Mouse (Mus musculus) midbrain, embryonic 10.5 days (tissue): ENCODE measurements around the gene Prkag1. TPM values are rescaled to one million over a fixed set of nuclear protein-coding genes. Genes with fewer than 3 reads are reported as not detected.

ENCODE experiments used
- DNase-seq: peaks from one replicate; pipeline ENCODE4 v3.0.0-alpha.2; 2017; ENCODE audit warnings: low spot score
- H3K27ac ChIP-seq: fragments of 300-500 bp; sonication (generic); replicated peaks from 2 replicates; pipeline ENCODE4 v1.5.1; 2016; ENCODE audit warnings: mild to moderate bottlenecking
- H3K27me3 ChIP-seq: fragments of 300-500 bp; sonication (generic); 2 replicates; pipeline ENCODE4 v1.6.1; 2016; ENCODE audit warnings: low read depth, mild to moderate bottlenecking; ENCODE audit not compliant: poor library complexity, severe bottlenecking
- H3K36me3 ChIP-seq: fragments of 300-500 bp; sonication (generic); 2 replicates; pipeline ENCODE4 v1.6.1; 2016; ENCODE audit warnings: mild to moderate bottlenecking, moderate library complexity
- H3K4me1 ChIP-seq: fragments of 300-500 bp; sonication (generic); 2 replicates; pipeline ENCODE4 v1.6.1; 2016
- H3K4me3 ChIP-seq: fragments of 300-500 bp; sonication (generic); 2 replicates; pipeline ENCODE4 v1.5.1; 2016; ENCODE audit warnings: mild to moderate bottlenecking, moderate library complexity
- H3K9me3 ChIP-seq: fragments of 300-500 bp; sonication (generic); replicated peaks from 2 replicates; pipeline ENCODE4 v1.6.1; 2016; ENCODE audit warnings: mild to moderate bottlenecking
- WGBS: fragments of 180-500 bp; shearing (Covaris S2); methylation state at CpG from one replicate; pipeline ENCODE4 v1.1.7; 2016; 5-methylcytosine and 5-hydroxymethylcytosine counted together
- polyA plus RNA-seq: library from polyadenylated mRNA; unstranded; fragments of >200 nt; fragmentation: Nextera tagmentation; extraction: Ambion mirVana; gene quantifications from 2 replicates; pipeline ENCODE4 v1.2.1, GENCODE M21; 2016

Gene Prkag1
- polyA plus RNA-seq, 1 experiment from 2014 or later: 94.9 TPM

GRCm38 (mm10) chr15:98806809-98807770 lies 24.2 kb downstream of the Prkag1 start:
- H3K27me3 ChIP-seq: peaks cover 90% of the 10 kb centered on the region
- H3K4me3 ChIP-seq: peak overlapping the region; percentile 59
- H3K27ac ChIP-seq: peak overlapping the region; percentile 82
- under 1% methylated on average over 57 of the region's 58 CpGs for WGBS
- H3K4me1 ChIP-seq: peaks cover 71% of the 10 kb centered on the region
- DNase-seq: peak; percentile 58
- H3K36me3 ChIP-seq: peaks cover 14% of the 10 kb centered on the region
- no peaks in the 10 kb centered on the region for H3K9me3 ChIP-seq

- Histone ChIP-seq H3K27me3 (peaks cover 98% of the 10 kb centered on the region), H3K4me3 (peak overlapping the region; percentile 59), H3K9me3 (no peaks in the 10 kb centered on the region), H3K4me1 (peaks cover 71% of the 10 kb centered on the region), H3K27ac (peak overlapping the region; percentile 82), H3K36me3 (peaks cover 6% of the 10 kb centered on the region)
- peak; percentile 55 for DNase-seq
- 2% methylated on average over 30 of the region's 30 CpGs for WGBS
Measured at GRCm38 (mm10) chr15:98806071-98806808, 25.1 kb downstream of the Prkag1 start.

- Histone ChIP-seq H3K27ac (peak overlapping the region; percentile 82), H3K4me1 (peaks cover 71% of the 10 kb centered on the region), H3K36me3 (no peaks in the 10 kb centered on the region), H3K27me3 (peaks cover 99% of the 10 kb centered on the region), H3K4me3 (peak overlapping the region; percentile 59), H3K9me3 (no peaks in the 10 kb centered on the region)
- whole genome bisulfite sequencing: under 1% methylated on average over 64 of the region's 64 CpGs
- DNase-seq: peak; percentile 85
Measured at GRCm38 (mm10) chr15:98805324-98806040, 25.8 kb downstream of the Prkag1 start.

- Histone ChIP-seq H3K27me3 (peaks cover 100% of the 10 kb centered on the region), H3K27ac (no peak overlapping the region), H3K9me3 (no peaks in the 10 kb centered on the region), H3K4me1 (peaks cover 72% of the 10 kb centered on the region), H3K36me3 (no peaks in the 10 kb centered on the region), H3K4me3 (peak overlapping the region; percentile 32; the same call in 1 of the 2 replicates)
- WGBS: under 1% methylated on average over 32 of the region's 32 CpGs
- DNase-seq: peak; percentile 87
Measured at GRCm38 (mm10) chr15:98804054-98804453, 27.3 kb downstream of the Prkag1 start.

GRCm38 (mm10) chr15:98802926-98803325 lies 28.4 kb downstream of the Prkag1 start:
- 4% methylated on average over 8 of the region's 8 CpGs for WGBS

GRCm38 (mm10) chr15:98799396-98799795 lies 31.9 kb downstream of the Prkag1 start:
- no peak overlapping the region for H3K27ac ChIP-seq
- peak; percentile 93 for DNase-seq
- H3K4me1 ChIP-seq: peaks cover 71% of the 10 kb centered on the region
- H3K36me3 ChIP-seq: no peaks in the 10 kb centered on the region
- peaks cover 100% of the 10 kb centered on the region for H3K27me3 ChIP-seq
- 10% methylated on average over 12 of the region's 12 CpGs for WGBS
- no peak overlapping the region for H3K4me3 ChIP-seq
- H3K9me3 ChIP-seq: no peaks in the 10 kb centered on the region

More at GRCm38 (mm10) chr15:98802926-98803325, 28.4 kb downstream of the Prkag1 start:
- 0 out of 2 replicates have a peak overlapping the region, but pooled peaks have one; percentile 32 for H3K4me3 ChIP-seq
- H3K4me1 ChIP-seq: peaks cover 72% of the 10 kb centered on the region
- no peak for DNase-seq
- H3K36me3 ChIP-seq: no peaks in the 10 kb centered on the region
- H3K9me3 ChIP-seq: no peaks in the 10 kb centered on the region
- no peak overlapping the region for H3K27ac ChIP-seq
- peaks cover 100% of the 10 kb centered on the region for H3K27me3 ChIP-seq

GRCm38 (mm10) chr15:98798903-98799302 lies 32.4 kb downstream of the Prkag1 start:
- H3K36me3 ChIP-seq: no peaks in the 10 kb centered on the region
- peaks cover 70% of the 10 kb centered on the region for H3K4me1 ChIP-seq
- peaks cover 100% of the 10 kb centered on the region for H3K27me3 ChIP-seq
- 43% methylated on average over 3 of the region's 3 CpGs for WGBS
- DNase-seq: no peak
- peak overlapping the region; percentile 76 for H3K27ac ChIP-seq
- no peaks in the 10 kb centered on the region for H3K9me3 ChIP-seq
- 0 out of 2 replicates have a peak overlapping the region, but pooled peaks have one; percentile 39 for H3K4me3 ChIP-seq

- peak; percentile 98 for DNase-seq
- H3K36me3 ChIP-seq: no peaks in the 10 kb centered on the region
- 1% methylated on average over 28 of the region's 28 CpGs for WGBS
- peaks cover 70% of the 10 kb centered on the region for H3K4me1 ChIP-seq
- peak overlapping the region; percentile 39 for H3K4me3 ChIP-seq
- H3K27ac ChIP-seq: peak overlapping the region; percentile 76
- H3K27me3 ChIP-seq: peaks cover 100% of the 10 kb centered on the region
- no peaks in the 10 kb centered on the region for H3K9me3 ChIP-seq
Measured at GRCm38 (mm10) chr15:98797835-98798492, 33.4 kb downstream of the Prkag1 start.

- DNase-seq: peak; percentile 41
- peak overlapping the region; percentile 39 for H3K4me3 ChIP-seq
- H3K9me3 ChIP-seq: no peaks in the 10 kb centered on the region
- H3K4me1 ChIP-seq: peaks cover 78% of the 10 kb centered on the region
- 1% methylated on average over 13 of the region's 13 CpGs for WGBS
- peaks cover 100% of the 10 kb centered on the region for H3K27me3 ChIP-seq
- H3K27ac ChIP-seq: peak overlapping the region; percentile 72
- no peaks in the 10 kb centered on the region for H3K36me3 ChIP-seq
Measured at GRCm38 (mm10) chr15:98796803-98797595, 34.3 kb downstream of the Prkag1 start.

GRCm38 (mm10) chr15:98793141-98793698 lies 38.1 kb downstream of the Prkag1 start:
- Histone ChIP-seq H3K4me1 (peaks cover 87% of the 10 kb centered on the region), H3K4me3 (peak overlapping the region; percentile 47), H3K9me3 (no peaks in the 10 kb centered on the region), H3K36me3 (no peaks in the 10 kb centered on the region), H3K27me3 (peaks cover 100% of the 10 kb centered on the region), H3K27ac (peak overlapping the region; percentile 77)
- peak; percentile 43 for DNase-seq
- 6% methylated on average over 13 of the region's 13 CpGs for WGBS
